Mouse (Mus musculus): ENCODE results near the gene Relt.
"Not testable (repeated sequence)": the region's sequence is repeated elsewhere in the genome, so short reads cannot be mapped to it uniquely, and the experiment has no call there.

The Relt gene

DNA sequence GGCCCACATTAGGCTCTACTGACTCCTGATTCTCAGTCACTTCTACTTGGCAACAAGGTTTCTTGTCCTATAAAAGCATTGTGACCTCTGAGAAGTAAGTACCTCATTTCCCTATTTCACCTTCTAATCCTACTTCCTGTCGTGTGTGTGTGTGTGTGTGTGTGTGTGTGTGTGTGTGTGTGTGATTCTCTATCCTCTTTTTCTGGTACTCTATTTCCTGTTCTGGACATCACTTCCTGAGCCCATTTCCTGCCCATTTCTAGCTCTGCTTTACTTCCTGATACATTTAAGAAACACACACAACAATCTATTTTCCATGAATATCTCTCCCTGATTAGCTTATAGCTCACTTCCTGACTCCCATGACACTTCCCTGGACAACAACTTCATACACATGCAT, 12.6 kb upstream of the Relt start:
- DNase-seq (ENCODE audit: low read depth, low spot score) = no peak

DNA sequence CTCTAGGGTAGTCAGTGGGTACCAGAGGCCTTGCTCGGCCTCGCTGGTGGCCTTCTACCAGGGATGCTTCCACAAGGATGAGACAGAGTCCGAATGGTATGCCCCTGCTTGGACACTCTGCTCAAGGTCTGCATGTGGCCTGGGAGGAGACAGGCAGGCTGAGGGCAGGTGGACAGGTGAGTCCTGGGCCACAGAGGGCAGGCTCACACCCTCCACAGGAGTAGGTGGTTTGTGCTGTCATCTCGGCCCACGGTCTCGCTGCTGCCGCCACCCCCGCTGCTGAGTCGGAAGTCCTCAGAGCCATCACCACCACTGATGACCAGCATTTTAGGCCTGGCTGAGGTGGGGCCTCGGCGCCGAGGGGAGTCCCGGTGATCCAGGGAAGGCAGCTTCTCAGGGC, 10.0 kb upstream of the Relt start:
- no peak for DNase-seq (ENCODE audit: low read depth, low spot score)

DNA sequence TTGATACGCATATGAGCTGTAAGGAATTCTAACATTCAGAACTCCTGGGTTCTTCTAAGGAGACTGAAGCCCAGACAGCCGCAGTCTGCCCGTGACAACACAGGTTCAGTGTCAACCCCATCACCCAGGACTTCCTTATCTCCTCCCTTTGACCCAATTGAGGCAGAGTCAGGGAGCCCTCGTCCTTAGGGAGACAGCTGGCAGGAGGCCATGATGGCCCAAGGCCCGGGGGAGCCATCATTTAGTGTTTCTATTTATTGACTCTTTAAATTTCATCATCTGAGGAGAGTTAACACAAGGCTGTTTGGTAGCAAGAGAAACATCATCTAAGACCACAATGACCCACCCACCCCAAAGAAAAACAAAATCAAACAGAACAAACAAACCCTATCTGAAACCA, 8.6 kb upstream of the Relt start:
- no peak for DNase-seq (ENCODE audit: low read depth, low spot score)

DNA sequence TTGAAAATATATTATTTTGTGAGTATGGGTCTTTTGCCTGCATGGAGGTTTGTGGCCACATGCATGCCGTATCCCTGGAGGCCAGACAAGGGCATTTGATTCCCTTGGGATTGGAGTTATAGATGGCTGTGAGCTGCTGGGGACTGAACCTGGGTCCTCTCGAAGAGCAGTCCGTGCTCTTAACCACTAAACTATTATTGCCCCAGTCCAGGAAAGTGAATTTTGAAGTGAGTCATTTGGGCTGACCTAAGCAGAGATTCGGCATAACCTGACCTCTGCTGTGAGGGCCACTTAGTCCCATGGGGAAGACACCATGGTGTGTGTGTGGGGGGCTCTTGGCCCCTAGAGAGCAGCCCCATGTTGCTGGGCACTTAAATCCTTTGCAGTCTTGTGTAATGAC, 8.1 kb upstream of the Relt start:
- no peak for DNase-seq (ENCODE audit: low read depth, low spot score)

DNA sequence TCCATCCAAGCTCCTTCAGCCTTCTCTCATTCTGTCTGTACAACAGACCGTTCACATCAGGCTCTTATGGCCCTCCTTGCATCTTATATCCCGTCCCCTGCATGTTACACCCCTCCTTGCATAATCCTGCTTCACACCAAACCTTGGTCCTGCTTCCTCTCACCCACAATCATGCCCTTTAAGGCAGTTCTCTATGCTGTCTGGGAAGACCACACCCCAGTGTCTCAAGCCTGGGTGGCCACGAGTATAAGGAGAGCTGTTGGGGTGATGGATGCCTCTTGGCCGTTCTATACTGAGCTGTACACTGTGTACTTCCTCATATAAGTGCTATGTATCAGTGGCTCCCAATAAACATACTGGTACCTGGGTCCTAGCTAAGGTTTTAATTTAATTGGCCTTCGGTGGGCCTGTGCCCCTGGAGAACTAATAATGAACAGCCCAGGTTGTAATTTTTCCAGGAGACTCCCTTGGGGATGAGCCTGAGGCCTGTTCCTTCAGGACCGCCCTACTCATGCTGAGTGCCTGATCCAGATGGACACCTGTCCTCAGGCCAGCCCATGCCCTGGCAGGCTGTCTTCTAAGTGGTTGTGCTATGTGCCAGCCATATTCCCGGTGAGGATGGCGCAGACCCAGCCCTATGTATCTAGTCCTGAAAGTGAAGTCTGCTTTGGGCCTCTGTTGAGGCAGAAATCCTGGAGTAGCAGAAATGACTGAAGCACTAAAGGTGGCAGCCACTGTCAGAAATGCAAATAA, 6.8 kb upstream of the Relt start:
- DNase-seq (ENCODE audit: low read depth, low spot score) = no peak

DNA sequence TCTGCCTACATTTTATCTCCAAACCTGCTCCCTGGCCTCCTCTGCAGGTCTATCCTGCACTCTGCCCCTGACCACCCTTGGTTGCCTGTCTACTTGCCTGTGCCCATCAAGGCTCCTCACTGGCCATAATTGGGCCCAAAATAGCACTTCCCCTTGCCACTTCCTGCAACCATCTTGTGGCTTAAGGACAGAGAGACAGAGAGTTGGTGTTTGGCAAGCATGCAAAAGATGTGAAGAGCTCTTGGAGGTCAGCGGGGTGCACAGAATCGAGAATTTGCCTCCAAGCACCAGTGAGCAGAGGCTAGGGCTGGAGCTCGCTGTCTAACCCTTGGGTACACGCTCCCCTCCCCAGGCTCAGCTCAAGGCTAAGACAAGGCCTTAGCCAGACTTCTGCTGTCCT, 5.3 kb upstream of the Relt start:
- DNase-seq (ENCODE audit: low read depth, low spot score) = no peak

DNA sequence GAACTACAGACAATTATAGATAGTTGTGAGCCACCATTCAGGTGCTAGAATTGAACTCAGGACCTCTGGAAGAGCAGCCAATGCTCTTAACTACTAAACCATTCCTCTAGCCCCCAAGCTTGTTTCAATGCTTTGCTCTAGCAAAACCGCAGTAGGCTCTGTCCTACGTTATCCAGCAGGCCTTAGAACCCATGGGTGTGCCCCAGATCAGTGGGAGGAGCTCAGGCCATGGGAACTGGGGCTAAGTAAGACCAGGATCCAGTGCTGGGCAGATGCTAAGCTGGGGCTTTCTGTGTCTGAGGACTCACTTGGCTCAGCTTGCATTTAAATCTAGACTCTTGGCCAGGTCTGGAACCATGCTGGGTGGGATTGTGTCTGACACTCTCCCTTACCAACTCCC, 4.3 kb upstream of the Relt start:
- no peak for DNase-seq (ENCODE audit: low read depth, low spot score)

DNA sequence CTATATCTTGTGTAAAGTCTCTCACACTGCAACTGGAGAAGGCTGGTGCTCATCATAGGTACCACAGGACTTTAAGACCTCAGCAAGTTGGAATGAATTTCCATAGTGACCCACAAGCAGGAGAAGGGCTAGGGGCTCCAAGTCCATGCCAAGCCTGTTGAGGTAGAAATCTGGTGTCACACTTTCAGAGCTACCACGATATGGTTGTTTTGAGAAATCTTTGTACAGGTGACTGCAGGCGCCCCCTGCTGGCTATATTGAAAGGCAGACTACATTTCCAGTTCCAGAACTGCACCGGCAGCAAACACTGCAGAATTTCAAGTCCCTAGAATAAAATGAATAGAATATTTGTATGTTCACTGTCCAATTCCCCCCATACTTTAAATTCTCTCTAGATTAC, 3.4 kb upstream of the Relt start:
- peak; percentile 39 for DNase-seq (ENCODE audit: low read depth, low spot score)

DNA sequence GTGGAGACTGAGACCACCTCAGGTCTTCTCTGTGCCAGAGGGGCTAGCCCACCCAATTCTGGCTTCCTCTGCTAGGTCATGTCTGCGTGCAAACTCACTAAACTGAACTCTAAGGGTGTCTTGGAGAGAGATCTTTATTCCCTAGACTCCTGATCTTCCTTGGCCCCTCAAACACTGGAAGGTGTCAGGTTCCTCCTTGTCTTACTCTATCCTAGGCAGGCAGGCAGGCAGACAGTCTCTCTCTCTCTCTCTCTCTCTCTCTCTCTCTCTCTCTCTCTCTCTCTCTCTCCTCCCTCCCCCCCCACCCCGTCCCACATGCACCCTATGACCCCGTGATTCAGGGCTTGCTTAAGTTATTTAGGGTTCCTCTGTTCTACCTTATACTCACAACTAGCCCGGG, 893 bp downstream of the Relt start:
- DNase-seq (ENCODE audit: low read depth, low spot score) = no peak

DNA sequence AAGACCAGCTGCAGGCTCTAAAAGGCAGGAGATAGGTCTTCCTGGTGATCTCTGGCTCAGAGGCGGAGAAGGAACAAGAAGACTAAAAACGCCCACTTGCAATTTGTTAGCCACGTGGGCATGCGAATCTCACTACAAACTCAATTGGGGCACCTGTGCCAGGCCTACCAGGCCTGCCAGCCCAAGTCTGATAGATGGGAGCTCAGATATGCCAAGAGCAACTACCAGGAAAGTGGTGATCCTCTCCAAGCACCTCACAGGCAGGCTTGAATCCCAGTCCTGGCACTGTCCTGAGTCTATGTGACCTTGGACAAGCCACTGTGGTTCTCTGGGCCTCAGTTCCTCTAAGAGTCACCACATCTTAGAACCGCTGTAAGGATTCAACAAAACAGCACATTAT, 2.0 kb downstream of the Relt start:
- DNase-seq (ENCODE audit: low read depth, low spot score) = no peak

DNA sequence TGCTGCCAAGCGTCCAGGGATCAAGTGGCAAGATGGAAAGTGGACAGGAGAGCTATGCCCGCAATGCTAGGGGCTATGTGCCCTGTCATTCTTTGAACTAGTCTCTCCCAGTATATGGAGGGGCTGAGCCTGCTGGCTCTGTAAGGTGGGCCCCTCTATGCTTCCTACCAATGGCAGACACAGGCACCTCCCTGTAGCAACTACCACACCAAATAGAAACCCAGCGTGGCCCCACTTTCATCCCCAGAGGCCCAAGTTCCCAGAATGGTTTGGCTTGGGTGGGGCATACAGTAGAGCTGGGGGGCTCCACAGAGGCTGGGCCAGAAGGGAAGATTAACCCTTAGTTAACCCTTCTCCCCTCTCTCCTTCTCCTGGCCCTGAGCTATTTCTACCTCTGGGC, 2.8 kb downstream of the Relt start:
- no peak for DNase-seq (ENCODE audit: low read depth, low spot score)

DNA sequence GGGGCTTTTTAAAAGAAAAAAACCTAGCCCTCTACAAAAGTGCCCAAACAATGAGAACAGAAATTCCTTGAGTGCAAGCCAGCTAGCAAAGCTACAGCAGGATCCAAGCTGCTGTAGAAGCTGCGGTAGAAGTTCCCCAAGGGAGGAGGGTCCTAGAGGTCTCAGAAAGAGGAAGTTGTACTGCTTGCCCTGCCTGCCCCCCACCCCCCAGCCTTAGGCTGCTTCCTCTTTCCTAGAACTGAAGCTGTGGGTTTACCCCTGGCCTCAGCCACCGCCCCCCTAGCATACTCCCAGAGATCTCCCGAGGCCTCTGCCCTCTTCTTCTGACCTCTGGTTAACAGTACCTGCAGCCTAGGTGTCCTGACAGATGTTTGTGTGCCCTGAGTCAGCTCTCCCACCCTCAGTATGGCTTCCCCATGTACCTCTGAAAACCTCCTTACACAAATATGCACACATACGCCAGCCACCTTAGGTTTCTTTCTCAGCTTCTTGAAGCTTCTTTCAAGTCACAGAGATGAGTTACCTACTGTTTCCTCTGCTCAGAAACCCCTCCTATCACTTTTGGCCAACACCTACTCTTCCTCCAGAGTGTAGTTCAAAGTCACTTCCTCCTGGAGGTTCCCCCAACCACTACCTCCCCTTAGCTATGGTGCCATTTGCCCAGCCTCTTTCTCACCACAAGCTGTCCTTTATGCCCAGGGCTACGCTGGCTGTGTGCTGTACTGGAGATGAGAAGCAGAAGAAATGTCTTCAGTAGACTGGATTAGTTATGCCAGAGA, 7.3 kb downstream of the Relt start:
- no peak for DNase-seq (ENCODE audit: low read depth, low spot score)

DNA sequence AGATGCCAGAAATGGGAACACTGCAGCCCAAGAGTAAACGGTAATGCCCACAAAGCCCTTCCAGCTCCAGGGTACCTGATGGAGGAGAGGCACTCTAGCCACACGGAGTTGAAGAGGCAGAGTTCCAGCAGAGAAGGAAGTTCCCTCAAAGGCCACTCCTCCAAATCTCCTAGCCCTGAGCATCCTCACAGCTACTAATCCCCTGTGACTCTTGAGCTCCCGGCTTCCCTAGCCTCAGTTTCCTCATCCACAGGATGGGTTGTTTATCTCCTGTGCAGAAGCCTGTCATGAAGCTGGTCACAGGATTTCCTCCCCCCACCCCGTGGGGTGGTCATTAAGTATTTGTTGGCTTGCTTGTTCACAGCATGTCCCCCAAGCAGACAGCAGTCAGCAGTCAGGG, 7.9 kb downstream of the Relt start:
- no peak for DNase-seq (ENCODE audit: low read depth, low spot score)

DNA sequence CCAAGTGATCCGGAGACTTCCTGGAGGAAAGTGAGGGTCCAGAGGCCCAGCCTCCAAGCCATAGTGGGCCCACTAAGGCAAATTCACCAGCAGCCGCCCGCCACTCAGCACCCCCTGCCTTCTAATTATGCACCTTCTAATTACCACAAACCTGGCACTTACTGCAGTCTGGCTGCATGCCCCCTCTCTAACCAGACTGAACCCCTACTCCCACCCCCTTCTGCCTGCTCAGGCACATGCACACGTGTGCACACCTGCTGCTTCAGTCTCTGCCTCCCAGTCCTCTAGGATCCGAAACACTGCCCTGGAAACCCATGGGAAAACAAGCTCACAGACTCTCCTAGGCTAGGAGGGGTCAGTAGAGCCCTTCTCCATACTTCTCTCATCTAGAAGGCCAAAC, 8.4 kb downstream of the Relt start:
- no peak for DNase-seq (ENCODE audit: low read depth, low spot score)

DNA sequence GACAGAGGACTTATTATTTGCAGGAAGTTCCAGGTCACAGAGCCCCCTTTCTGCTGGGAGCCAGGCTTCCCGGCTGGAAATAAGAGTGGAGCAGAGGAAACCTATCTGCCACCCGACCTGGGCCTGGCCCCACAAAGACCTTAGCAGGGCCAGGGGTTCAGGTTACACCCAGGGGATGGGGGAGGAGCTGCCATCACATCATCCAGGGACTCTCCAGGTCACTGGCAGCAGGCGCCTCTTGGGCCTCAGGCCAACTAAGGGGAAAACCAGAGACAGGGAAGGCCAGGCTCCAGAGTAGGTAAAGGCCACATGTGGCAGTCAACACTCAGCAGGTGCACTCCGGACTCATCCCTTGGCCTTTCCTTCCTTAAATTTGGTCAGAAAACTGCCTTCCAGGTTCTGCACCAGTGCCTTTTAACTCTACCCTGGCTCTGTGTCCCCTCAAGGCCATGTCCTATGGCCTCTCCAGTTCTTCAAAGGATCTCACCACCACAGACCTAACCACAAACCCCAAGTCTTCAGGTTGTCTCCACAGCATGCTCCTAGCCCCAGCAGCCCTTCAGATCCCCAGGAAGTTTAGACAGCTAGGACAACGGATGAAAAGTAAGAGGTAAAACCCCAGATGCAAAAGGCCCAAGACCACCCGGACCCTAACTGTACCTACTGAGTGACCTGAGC, 9.0 kb downstream of the Relt start:
- no peak for DNase-seq (ENCODE audit: low read depth, low spot score)

DNA sequence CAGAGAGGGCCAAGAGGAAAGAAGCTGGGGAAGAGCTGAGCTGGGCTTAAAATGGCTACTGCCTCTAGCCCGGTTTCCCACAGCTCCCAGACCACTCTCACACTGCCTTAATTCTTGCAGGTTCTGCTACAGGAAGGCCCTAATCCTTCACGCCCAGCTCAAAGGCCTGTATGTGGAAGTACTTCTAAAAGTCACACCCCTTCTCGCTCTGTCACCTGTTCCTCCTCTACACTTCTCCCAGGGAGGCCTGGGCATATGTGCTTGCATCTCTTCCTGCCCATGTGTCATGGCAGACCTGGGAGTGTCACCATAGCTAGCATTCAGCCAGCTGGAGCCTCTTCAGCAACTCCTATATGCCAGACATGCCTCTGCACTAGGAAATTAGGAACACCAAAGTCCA, 9.8 kb downstream of the Relt start:
- no peak for DNase-seq (ENCODE audit: low read depth, low spot score)

DNA sequence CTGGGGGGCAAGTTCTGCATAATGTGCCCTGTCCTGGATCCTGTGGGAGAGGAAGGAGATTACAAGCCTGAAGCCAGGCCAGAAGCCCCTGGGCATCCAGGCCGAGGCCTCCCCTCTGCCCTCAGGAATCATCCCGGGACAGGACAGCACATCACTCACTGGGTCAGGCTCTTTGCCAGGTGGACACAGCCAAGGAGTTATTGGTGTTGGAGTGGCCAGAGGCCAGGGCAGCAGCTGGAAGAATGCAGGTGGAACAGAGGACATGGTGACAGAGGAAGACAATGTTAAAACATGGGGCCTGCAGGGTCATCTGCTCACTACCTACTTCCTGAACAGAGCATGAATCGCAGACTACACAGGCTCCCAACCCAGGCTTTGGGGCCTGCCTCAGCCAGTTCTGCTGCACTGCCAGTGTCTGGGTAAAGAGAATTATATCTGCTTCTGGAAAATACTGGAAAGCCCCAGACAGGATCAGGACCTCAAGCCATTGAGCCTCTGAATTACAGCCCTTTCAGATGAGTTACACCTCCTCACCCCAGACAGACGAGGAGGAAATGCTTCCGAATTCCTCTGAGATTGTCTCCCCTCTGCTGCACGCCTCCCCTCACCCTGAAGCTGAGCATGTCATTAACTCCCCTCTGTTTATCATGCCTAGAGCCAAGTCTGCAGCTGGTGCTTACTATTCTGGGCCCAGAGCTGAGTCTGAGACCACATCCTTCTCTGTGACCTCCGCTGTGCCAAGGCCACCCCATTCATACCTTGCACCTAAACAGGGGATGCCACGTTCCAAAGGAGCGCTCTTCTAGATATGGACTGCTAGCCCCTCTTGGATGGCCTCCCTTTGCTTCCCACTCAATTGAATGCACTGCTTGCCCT, 11.5 kb downstream of the Relt start:
- DNase-seq (ENCODE audit: low read depth, low spot score) = no peak

DNA sequence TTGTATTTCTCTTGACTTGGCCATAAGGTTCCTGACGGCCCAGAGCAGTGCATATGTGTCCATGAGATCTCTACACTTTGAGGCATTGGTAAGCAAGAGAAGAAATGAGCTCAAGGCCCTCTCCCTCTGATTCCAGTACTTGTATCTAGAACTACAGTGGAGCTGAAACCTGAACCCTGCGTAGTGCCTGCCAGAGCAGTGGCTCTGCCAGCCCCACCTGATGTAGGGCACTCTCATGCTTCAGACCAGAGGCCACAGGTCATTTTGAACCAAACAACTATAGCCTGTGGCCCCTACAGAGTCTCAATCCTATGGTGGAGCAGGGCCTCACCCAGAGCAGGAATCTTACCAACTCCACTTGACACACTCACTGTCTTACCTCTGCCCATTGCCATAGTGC, 13.7 kb downstream of the Relt start:
- no peak for DNase-seq (ENCODE audit: low read depth, low spot score)

DNA sequence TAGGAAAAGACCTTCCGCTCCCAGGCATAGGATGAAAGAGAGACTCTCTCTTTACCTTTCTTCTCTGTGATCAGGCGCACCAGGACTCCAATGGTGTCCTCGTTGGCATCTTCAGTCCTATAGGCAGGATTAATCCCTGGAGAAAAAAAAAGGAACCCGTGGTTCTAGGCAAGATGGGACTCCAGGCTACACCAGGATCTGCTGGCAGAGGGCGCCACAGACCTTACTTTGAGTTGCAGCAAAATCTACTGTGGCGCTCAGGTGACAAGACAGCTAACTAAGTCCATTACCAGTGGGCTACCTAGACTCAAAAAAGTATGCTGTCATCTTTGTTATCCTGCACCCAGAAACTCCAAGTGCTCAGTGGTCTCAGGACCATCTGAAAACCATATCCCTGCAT, 14.5 kb downstream of the Relt start:
- DNase-seq (ENCODE audit: low read depth, low spot score) = peak; percentile 52

DNA sequence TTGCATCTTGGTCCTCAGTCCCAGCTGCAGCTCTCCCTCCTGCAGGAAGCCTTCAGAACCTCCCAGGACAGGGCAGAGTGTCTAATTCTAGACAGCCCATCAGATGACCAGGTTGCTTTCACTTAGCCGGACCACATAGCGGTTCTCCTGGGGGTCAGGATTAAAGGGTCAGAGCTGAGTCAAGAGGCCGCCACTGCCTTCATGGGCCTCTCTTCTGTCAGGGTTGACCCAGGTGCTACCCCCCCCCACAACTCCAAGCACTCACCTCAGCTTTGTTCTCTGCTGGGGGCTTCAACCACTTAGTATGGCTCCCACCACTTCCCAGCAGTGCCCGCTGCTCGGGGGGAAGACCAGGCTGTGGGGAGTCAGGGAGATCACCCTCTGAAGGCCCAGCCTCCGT, 16.1 kb downstream of the Relt start:
- DNase-seq (ENCODE audit: low read depth, low spot score) = no peak

DNA sequence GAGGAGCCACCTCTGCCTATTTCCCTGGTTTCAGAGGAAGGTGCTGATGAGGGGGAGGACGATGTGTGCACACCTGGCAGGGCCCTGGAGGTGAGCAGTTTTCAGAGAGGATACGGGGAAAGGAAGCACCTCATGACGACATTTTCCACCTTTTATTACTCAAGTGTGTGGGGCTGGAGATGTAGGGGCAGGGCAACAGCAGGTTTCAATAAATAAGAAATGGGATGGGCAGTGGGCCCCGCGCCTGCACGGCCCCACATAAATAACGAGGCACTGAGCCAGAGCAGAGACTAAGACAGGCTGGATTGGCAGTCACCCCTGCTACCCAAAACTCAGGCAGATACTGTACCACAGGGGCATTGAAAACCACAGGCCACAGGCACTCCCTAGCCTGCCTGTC, 17.2 kb downstream of the Relt start:
- DNase-seq (ENCODE audit: low read depth, low spot score) = not testable (repeated sequence)

DNA sequence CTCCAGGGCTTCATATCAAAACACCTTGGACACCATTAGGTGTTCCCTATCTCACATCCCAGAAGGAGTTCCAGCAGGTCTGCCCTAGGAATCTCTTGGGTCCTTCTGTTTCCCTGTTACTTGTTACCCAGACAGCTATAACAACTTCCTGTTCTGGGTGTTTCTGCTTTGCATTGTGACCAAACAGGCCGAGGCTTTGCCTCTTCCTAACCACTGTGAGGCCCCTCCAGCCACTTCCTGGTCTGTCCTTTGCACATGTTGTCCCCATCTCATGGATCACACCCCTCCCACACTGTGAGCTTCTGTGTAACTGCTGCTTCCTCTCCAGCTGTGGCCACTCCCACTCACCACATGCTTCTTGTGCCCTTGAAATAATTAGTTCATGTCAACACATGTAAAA, 17.8 kb downstream of the Relt start:
- no peak for DNase-seq (ENCODE audit: low read depth, low spot score)
